Mouse (Mus musculus) left cerebral cortex, adult 8-10 months (tissue): ENCODE measurements around the gene Wbp1l. TPM values are rescaled to one million over a fixed set of nuclear protein-coding genes. Genes with fewer than 3 reads are reported as not detected.

Experiments used
- DNase-seq, 2 experiments: peaks; one replicate each; pipeline ENCODE4 v3.0.0; 2022; ENCODE audit warnings: low spot score in 2 of 2
- total RNA-seq, 4 experiments: library from RNA; stranded (reverse); gene quantifications; 2 replicates each; pipeline ENCODE4 v1.2.4; 2022

The Wbp1l gene
- total RNA-seq, 4 experiments from 2014 or later = 32.7 to 41.5 (median 38.5) TPM

GRCm38 (mm10) chr19:46699011-46699481 is 100.2 kb downstream of the Wbp1l start:
- DNase-seq = no peak

DNA sequence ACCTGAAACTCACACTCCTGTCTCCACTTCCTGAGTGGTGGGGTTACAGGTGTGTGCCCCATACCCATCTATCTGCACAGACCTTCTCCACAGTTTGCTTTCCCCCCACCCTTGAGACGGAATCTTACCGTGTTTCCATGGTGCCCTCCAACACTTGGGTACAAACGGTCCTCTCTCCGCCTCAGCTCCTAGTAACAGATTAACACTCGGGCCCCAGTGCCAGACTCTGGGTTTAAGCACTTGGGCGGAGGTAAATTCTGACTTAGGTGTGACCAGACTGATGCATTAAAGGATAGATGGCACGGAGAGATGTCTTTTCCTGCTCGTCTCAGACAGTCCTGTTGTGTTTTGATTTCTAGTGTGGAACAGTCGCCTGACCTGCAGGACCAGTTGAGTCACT is 102.3 kb downstream of the Wbp1l start:
- DNase-seq = no peak

GRCm38 (mm10) chr19:46705779-46706495 is 107.1 kb downstream of the Wbp1l start:
- no peak for DNase-seq

- no peak for DNase-seq
Measured at GRCm38 (mm10) chr19:46706540-46707295, 107.8 kb downstream of the Wbp1l start.

Other genes starting within 250 kb of the Wbp1l start
- 1 to 10 TPM in 3 of 4 experiments, under 1 TPM in 1; 0.36 to 1.5 (median 1.0) TPM for gene 2310034G01Rik, start 248.8 kb upstream of the Wbp1l start, total RNA-seq
- gene Actr1a, start 203.3 kb upstream of the Wbp1l start, total RNA-seq = 100 to 1,000 TPM; 192 to 205 (median 199) TPM
- gene Sufu, start 202.2 kb upstream of the Wbp1l start, total RNA-seq = 10 to 100 TPM; 15.8 to 20.0 (median 19.7) TPM
- gene Trim8, start 97.4 kb upstream of the Wbp1l start, total RNA-seq = 100 to 1,000 TPM; 103 to 108 (median 104) TPM
- 100 to 1,000 TPM in 3 of 4 experiments, 10 to 100 TPM in 1; 94.2 to 133 (median 116) TPM for gene Arl3, start 25.9 kb upstream of the Wbp1l start, total RNA-seq
- gene Sfxn2, start 25.7 kb upstream of the Wbp1l start, total RNA-seq = 1 to 10 TPM; 4.3 to 5.6 (median 4.8) TPM
- gene Cyp17a1, start 74.1 kb downstream of the Wbp1l start, total RNA-seq = not detected
- 10 to 100 TPM; 20.6 to 25.2 (median 23.0) TPM for gene Borcs7, start 90.8 kb downstream of the Wbp1l start, total RNA-seq
- gene As3mt, start 108.4 kb downstream of the Wbp1l start, total RNA-seq = 10 to 100 TPM; 31.3 to 38.3 (median 35.0) TPM
- 10 to 100 TPM; 35.0 to 47.0 (median 37.1) TPM for gene Cnnm2, start 162.5 kb downstream of the Wbp1l start, total RNA-seq